Mouse (Mus musculus) lung, embryonic 16.5 days (tissue): Measurements from ENCODE around the gene Gm21762. TPM values are rescaled to one million over a fixed set of nuclear protein-coding genes. Genes with fewer than 3 reads are reported as not detected.
"Not testable (repeated sequence)": the region's sequence is repeated elsewhere in the genome, so short reads cannot be mapped to it uniquely, and the experiment has no call there.

ENCODE experiments used
- ATAC-seq: fragments of 200-750 bp; cut with Nextera tagmentation; 2 replicates; pipeline ENCODE4 v1.8.0; 2017; ENCODE audit warnings: low read depth, mild to moderate bottlenecking, moderate library complexity
- H3K27ac ChIP-seq: fragments of 300-500 bp; sonication (generic); 2 replicates; pipeline ENCODE4 v1.5.1; 2014; ENCODE audit warnings: mild to moderate bottlenecking, control low read depth, low read length
- H3K27me3 ChIP-seq: fragments of 300-500 bp; sonication (generic); 2 replicates; pipeline ENCODE4 v1.6.1; 2014; ENCODE audit warnings: low read depth, low read length, mixed read lengths; ENCODE audit not compliant: control insufficient read depth, insufficient read depth
- H3K36me3 ChIP-seq: fragments of 300-500 bp; sonication (generic); 2 replicates; pipeline ENCODE4 v1.6.1; 2014; ENCODE audit warnings: low read length; ENCODE audit not compliant: control insufficient read depth, insufficient read depth
- H3K4me1 ChIP-seq: fragments of 300-500 bp; sonication (generic); replicated peaks from 2 replicates; pipeline ENCODE4 v1.6.1; 2014; ENCODE audit warnings: low read length, mixed read lengths; ENCODE audit not compliant: control insufficient read depth, insufficient read depth
- H3K4me2 ChIP-seq: fragments of 300-500 bp; sonication (generic); 2 replicates; pipeline ENCODE4 v1.6.1; 2014; ENCODE audit warnings: low read depth, low read length, control low read depth
- H3K4me3 ChIP-seq: fragments of 300-500 bp; sonication (generic); 2 replicates; pipeline ENCODE4 v1.5.1; 2014; ENCODE audit warnings: mild to moderate bottlenecking, low read length, control low read depth
- H3K9ac ChIP-seq: fragments of 300-500 bp; sonication (generic); 2 replicates; pipeline ENCODE4 v1.6.1; 2014; ENCODE audit warnings: low read length, control low read depth
- H3K9me3 ChIP-seq: fragments of 300-500 bp; sonication (generic); 2 replicates; pipeline ENCODE4 v1.6.1; 2016; ENCODE audit warnings: low read length; ENCODE audit not compliant: control insufficient read depth
- WGBS: fragments of 180-500 bp; shearing (Covaris S2); extraction: QIAGEN DNeasy Blood & Tissue Kit; methylation state at CpG from one replicate; pipeline ENCODE4 v1.1.7; 2014; 5-methylcytosine and 5-hydroxymethylcytosine counted together
- polyA plus RNA-seq: library from polyadenylated mRNA; unstranded; fragments of >200 nt; fragmentation: Nextera tagmentation; extraction: Ambion mirVana; gene quantifications from 2 replicates; pipeline ENCODE4 v1.2.1, GENCODE M21; 2015

Gm21762 gene
- polyA plus RNA-seq, 1 experiment from 2014 or later: not detected

DNA sequence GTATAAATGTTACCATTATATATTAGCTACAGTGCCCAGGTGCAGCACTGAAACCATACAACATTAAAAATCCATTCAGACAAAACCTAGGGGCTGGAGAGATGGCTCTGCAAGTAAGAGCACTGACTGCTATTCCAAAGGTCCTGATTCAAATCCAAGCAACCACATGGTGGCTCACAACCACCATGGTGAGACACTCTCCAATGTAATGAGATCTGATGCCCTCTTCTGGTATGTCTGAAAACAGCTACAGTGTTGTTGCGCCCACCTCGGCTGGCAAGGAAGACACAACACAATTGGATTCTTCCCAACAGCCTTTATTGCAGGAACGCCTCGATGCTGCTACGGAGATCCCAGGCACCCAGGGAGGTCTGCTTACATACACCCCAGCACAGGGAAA is 5.2 kb upstream of the Gm21762 start:
- not testable (repeated sequence) for H3K9me3 ChIP-seq, H3K4me2 ChIP-seq, H3K36me3 ChIP-seq, H3K4me1 ChIP-seq, H3K27ac ChIP-seq, H3K9ac ChIP-seq, ATAC-seq, H3K27me3 ChIP-seq, H3K4me3 ChIP-seq
- WGBS: 78% methylated on average over 5 of the region's 5 CpGs

DNA sequence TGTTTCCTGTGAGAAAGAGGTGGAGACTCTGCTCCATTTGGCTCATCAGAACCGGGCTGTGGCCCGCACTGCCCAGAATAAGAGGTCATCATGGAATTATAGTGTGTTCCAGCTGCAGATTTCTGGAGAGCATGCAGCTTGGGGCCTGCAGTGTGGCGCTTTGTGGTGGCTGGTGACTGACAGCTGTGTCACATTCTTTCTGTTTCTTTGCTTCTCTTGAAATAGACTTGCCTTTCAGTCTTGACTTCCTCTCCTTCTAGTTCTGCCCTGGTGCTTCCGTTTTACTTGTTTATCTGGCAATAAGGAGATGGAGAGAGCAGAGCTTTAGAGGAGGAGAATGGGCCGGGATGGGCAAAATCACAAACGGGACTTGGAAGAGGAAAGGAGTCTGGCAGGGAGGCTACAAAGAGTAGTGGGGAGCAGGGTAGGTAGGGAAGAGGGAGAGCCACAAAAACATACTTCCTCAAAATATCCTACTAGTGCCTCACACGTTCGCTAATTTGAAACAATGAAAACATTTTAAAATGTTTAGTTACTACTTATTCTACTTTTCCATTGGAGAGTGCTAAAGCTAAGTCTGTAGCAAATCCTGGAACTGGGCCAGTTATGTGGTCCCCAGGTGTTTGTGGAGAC is 19.4 kb downstream of the Gm21762 start:
- not testable (repeated sequence) for H3K9ac ChIP-seq, H3K27me3 ChIP-seq, H3K4me1 ChIP-seq, H3K27ac ChIP-seq, H3K4me2 ChIP-seq, H3K4me3 ChIP-seq, H3K9me3 ChIP-seq, H3K36me3 ChIP-seq, ATAC-seq
- 76% methylated on average over 7 of the region's 8 CpGs for WGBS

DNA sequence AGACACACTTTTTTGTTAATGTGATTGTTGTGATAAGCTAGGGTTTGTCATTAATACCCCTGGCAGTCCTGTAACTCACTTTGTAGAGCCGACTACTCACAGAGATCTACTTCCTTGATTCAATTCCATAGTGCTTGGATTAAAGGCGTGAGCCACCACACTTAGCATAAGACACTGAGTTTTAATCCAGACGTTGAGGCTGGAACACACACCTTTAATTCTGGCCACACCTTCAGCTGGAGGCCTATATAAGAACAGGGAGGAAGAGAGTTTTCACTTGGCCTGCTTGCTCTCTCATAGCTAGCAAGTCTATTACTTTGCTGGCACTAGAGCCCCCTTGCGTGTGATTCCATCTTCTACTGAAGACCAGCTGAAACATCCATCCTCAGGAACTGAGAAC is 43.6 kb downstream of the Gm21762 start, which contains the start of gene Gm21818:
Gene Gm21818, plus strand, starts transcription at position 301 of the 400 bp plus-strand sequence.
- 74% methylated on average over 4 of the region's 4 CpGs for WGBS
- not testable (repeated sequence) for H3K4me3 ChIP-seq, ATAC-seq, H3K36me3 ChIP-seq, H3K9me3 ChIP-seq, H3K27ac ChIP-seq, H3K4me2 ChIP-seq, H3K9ac ChIP-seq, H3K27me3 ChIP-seq, H3K4me1 ChIP-seq

DNA sequence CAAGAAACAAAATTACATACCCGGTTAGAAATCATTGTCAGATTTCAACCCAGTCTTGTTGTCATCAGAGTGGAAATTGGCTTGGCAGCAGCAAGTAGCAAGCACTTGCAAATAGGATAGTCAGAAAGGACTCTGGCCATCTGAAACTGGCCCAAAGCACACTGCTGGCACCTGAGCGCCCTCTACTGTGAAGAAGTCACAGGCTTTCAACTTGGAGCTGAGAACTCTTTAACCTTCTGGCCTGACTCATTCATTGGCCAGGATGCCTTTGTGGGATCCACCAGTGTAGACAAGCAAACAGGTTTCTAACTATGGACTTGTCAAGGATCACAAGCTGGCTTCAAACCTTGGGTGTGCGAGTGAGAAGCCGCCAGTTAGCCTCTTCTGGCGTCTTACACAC is 47.4 kb downstream of the Gm21762 start:
- WGBS: 55% methylated on average over 5 of the region's 5 CpGs
- H3K4me2 ChIP-seq, H3K9ac ChIP-seq, H3K27ac ChIP-seq, H3K4me1 ChIP-seq, H3K27me3 ChIP-seq, H3K4me3 ChIP-seq, H3K9me3 ChIP-seq, ATAC-seq, H3K36me3 ChIP-seq: not testable (repeated sequence)

Other genes with a start within 250 kb of the Gm21762 start
- gene Gm36079, start 188.9 kb downstream of the Gm21762 start, polyA plus RNA-seq: not detected in 2 replicates
- not detected in 2 replicates for gene Gm21188, start 163.8 kb downstream of the Gm21762 start, polyA plus RNA-seq
- not detected in 2 replicates for gene Gm20767, start 75.7 kb downstream of the Gm21762 start, polyA plus RNA-seq
- gene Gm21818, start 43.5 kb downstream of the Gm21762 start, polyA plus RNA-seq: not detected in 2 replicates
- not detected in 2 replicates for gene Gm21731, start 23.2 kb upstream of the Gm21762 start, polyA plus RNA-seq
- gene AF067061, start 47.2 kb upstream of the Gm21762 start, polyA plus RNA-seq: not detected in 2 replicates
- 0.34 and 0.87 TPM in 2 replicates for gene BC147527, start 84.4 kb upstream of the Gm21762 start, polyA plus RNA-seq
- gene Tcstv3, start 100.9 kb upstream of the Gm21762 start, polyA plus RNA-seq: not detected in 2 replicates